Mouse (Mus musculus) urinary bladder, postnatal 25 days (tissue): ENCODE measurements around the gene Prkch.

Experiments used
- DNase-seq: peaks from one replicate; pipeline ENCODE4 v3.0.0; 2022; ENCODE audit warnings: low spot score

The Prkch gene

GRCm38 (mm10) chr12:73762001-73762400 is 177.4 kb downstream of the Prkch start:
- DNase-seq: no peak

- no peak for DNase-seq
Measured at GRCm38 (mm10) chr12:73762762-73763161, 178.2 kb downstream of the Prkch start.

GRCm38 (mm10) chr12:73764649-73765525 is 180.3 kb downstream of the Prkch start:
- no peak for DNase-seq

- no peak for DNase-seq
Measured at GRCm38 (mm10) chr12:73766152-73766551, 181.6 kb downstream of the Prkch start.

GRCm38 (mm10) chr12:73768788-73769187 is 184.2 kb downstream of the Prkch start:
- no peak for DNase-seq

- no peak for DNase-seq
Measured at GRCm38 (mm10) chr12:73769536-73769935, 184.9 kb downstream of the Prkch start.

GRCm38 (mm10) chr12:73770771-73771170 is 186.2 kb downstream of the Prkch start:
- no peak for DNase-seq

GRCm38 (mm10) chr12:73774793-73775385 is 190.3 kb downstream of the Prkch start:
- no peak for DNase-seq

GRCm38 (mm10) chr12:73776401-73776945 is 191.9 kb downstream of the Prkch start:
- DNase-seq: no peak

- DNase-seq: no peak
Measured at GRCm38 (mm10) chr12:73777673-73778072, 193.1 kb downstream of the Prkch start.

GRCm38 (mm10) chr12:73779332-73780231 is 195.0 kb downstream of the Prkch start:
- DNase-seq: no peak

- DNase-seq: no peak
Measured at GRCm38 (mm10) chr12:73781425-73782032, 196.9 kb downstream of the Prkch start.

- DNase-seq: no peak
Measured at GRCm38 (mm10) chr12:73786909-73787308, 202.3 kb downstream of the Prkch start.

- DNase-seq: no peak
Measured at GRCm38 (mm10) chr12:73788850-73789249, 204.3 kb downstream of the Prkch start.

GRCm38 (mm10) chr12:73790571-73791108 is 206.0 kb downstream of the Prkch start:
- no peak for DNase-seq

GRCm38 (mm10) chr12:73793216-73793615 is 208.6 kb downstream of the Prkch start:
- DNase-seq: no peak

GRCm38 (mm10) chr12:73793744-73794143 is 209.1 kb downstream of the Prkch start:
- DNase-seq: no peak

GRCm38 (mm10) chr12:73794151-73794883 is 209.7 kb downstream of the Prkch start:
- peak; percentile 57 for DNase-seq

- DNase-seq: no peak
Measured at GRCm38 (mm10) chr12:73799671-73800070, 215.1 kb downstream of the Prkch start.

- DNase-seq: no peak
Measured at GRCm38 (mm10) chr12:73800886-73801285, 216.3 kb downstream of the Prkch start.

- DNase-seq: no peak
Measured at GRCm38 (mm10) chr12:73801845-73802244, 217.2 kb downstream of the Prkch start.
